Mouse (Mus musculus): ENCODE data around the gene Pum2.

The Pum2 gene

DNA sequence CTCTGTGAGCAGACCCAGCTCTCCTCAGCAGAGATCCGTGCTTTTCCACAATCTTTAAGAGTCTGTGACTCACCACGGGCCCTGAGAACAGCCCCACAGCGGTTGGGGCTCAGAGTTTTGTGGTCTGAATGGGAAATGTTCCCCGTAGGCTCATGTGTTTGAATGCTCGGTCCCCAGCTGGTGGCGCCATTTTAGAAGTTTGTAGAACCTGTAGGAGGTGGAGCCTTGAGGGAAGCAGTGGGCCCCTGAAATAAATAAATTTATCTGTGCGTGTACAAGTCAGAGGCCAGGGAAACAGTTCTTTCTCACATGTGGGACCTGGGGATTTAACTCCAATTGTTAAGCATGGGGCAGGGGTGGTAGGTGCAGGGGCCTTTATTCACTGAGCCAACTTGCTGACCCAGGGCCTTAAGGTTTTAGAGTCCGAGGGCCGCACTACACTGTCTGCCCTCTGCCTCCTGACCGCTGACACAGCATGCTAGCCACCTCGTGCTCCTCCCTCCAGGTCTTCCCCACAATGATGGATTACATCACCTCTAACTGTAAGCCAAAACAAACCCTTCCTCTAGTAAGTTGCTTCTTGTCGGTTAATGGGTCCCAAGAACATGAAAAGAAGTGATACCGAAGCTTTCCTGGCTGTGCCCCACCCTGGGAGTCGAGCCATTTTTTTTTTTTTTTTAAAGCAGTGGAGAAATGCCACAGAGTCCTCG lies 90.4 kb downstream of the Pum2 start:
- DNase-seq = no peak

DNA sequence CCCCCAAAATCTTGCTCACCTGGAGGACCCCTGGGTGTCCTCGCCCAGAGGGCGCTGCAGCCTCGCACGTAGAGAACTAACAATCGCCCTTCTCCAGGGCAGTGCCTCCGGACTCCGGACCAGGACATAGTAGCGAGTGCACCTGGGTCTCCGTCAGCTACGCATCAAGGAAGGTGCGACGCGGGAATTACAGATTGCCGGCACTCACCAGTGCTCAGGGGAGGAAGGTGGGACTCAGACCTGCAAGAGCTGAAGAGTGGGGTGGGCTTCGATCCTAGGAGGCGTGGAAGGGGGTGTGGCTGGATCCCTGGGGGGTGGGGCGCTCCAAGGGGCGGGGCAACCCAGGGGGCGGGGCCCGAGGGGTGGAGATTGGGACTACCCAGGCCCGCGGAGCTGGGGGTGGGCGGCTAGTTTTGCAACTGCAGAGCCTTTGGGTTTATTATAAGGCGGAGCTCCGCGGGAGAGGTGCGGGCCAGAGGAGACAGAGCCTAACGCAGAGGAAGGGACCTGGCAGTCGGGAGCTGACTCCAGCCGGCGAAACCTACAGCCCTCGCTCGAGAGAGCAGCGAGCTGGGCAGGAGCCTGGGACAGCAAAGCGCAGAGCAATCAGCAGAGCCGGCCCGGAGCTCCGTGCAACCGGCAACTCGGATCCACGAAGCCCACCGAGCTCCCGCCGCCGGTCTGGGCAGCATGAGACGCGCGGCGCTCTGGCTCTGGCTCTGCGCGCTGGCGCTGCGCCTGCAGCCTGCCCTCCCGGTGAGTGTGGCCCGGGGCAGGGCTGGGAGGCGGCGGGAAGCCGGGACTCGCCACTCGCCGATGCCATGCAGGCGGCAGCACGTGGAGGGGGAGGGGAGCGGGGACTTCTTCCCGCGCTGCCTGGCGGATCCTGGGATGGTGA lies 97.3 kb downstream of the Pum2 start, which contains the start of gene Sdc1:
Gene Sdc1 (plus strand): TSS at position 378 of the 898 bp plus-strand sequence.
- peak; percentile 81 for DNase-seq

DNA sequence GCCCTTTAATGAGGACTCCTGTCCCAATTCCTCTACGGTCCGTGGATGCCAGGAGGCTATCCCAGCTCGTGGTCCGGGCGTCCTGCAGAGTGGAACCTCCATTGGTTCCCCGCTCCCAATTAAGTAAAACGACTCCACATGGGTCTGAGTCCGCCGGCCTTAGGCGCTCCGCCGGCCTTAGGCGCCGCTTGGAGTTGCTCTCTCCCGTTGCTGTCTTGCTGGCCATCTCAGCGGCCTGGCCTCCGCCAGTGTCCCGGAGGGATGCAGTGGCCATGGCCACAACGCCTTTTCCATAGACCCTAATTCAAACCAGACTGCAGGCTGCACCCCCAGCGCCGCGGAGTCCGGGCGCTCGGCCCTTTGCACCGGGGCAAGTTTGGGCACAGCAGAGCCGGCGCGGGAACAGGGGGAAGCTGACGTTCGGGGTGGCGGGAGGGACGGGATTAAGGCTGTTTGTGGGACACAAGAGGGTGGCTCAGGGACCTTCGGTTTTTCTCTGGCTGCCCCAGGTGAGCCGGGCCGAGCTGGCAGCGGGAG lies 98.0 kb downstream of the Pum2 start:
- no peak for DNase-seq

DNA sequence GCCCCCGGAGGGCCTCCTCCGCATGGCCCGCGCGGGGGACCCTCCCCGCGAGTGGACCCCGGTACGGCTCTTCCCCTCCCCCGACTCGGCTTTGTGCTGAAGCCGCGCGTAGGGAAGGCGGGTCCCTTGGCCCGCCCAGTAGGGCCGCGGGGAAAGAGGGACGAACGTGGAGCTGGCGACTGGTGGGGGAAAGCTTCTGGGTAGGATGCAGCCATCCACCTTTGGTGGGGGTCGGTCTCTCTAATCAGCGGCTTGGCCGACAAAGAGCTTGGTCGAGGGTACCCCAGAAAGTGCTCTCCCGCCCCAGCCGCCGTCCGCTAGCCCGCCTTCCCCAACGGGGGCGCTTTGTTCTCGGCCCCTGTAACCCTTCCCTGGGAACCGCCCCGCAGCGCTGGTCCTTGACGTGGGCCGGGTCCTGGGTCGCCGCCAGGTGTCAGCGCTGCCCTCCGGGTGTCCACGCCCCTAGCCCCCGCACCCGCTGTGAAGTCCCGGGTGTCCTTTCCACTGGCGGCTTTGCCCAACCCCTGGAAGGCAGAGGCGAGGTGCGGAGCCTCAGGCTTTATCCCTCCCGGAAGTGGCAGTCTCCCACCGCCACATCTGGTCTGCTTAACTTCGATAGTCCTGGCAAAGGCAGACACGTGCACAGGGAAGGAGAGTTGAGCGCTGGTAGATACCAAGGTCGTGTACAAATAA lies 98.7 kb downstream of the Pum2 start:
- peak; percentile 71 for DNase-seq

DNA sequence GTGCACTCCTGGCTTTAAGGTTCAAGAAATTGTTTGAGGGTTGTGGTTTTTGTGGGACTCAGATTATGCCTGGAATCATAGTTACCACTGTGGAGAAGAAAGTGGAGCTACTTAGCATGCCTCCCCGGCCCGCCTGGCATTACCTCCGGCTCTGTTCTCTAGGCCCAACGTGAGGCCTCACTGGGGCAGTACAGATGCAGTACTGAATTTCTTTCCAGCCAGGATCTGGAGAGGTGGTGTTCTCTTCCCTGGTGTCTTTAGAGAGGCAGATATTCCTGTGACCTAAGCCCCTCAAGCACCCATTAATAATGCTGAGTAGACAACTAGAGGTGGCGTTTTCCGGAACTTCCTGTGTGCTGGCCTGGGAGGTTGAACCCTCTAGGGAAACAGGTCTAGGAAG lies 99.4 kb downstream of the Pum2 start:
- no peak for DNase-seq

DNA sequence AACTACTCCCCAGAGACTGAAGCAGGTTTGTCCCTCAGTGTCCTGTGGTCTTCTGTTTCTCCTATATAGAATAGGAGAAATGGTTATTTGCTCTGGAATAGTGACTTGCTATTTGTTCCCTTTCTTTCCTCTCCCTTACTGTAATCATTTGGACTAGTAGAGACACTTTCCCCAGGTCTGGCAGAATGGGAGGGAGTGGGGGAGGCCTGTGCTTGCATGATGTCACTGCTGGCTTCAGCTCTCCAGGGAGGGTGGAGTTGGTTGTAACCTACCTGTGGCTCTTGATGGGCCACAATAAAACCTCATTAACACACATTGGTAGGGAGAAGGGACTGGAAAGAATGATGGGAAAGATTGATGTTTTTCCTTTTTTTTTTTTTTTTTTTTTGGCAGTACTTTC lies 100.2 kb downstream of the Pum2 start:
- DNase-seq = no peak

DNA sequence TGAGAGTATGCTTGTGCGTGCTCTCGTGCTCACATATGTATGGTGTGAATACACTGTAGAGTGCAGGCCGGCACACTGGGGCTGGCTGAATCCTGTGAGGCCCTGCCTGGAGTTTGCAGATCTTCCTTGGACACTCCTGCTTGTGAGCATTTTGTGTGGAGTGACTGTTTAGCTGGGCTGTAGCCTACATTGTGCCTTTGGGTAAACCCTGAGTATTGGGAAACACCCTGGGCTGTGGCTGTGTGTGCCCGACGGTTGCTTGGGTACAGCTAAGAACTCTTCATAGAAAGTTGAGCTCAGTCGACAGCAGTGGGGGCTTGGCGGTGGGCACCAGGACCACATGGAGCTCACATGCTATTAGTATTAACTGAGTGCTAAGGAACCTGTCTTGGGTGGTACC lies 102.3 kb downstream of the Pum2 start:
- no peak for DNase-seq

DNA sequence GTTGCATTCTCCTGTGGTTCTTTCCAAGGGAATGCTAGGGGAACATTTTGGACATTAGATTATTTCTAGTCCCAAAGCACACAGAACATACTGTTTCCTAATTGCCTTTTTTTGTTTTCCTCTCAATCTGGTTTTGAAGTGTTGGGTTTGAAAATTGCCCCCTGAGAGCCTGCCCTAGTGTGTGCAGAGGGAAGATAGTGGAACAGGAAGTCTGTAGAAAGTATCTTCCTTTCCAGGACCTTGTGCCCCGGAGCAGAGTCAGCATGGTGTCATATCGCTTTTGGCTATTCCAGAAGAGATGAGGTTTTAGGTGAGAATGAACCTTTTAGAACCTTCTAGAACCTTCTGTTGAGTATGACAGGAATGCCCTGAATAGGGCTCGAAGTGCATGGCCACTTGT lies 102.8 kb downstream of the Pum2 start:
- no peak for DNase-seq

DNA sequence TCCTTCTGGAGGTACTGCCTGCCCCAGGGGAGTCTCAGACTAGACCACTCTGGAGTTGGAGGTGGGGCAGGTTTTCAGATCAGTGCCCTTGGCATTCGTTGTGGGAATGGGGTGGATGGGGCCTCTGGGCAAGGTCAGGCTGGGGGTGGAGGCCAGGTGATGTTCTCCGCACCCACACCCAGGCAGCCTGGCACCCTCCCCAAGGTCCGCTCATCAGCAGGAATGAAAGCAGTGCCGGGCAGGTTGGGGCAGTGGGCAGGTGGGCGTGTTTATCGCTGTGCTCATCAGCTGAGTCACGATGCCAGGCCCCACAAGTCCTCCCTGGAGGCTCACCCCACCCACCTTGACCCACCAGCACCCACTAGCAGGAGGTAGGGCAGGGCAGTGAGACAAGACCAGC lies 104.2 kb downstream of the Pum2 start:
- no peak for DNase-seq

DNA sequence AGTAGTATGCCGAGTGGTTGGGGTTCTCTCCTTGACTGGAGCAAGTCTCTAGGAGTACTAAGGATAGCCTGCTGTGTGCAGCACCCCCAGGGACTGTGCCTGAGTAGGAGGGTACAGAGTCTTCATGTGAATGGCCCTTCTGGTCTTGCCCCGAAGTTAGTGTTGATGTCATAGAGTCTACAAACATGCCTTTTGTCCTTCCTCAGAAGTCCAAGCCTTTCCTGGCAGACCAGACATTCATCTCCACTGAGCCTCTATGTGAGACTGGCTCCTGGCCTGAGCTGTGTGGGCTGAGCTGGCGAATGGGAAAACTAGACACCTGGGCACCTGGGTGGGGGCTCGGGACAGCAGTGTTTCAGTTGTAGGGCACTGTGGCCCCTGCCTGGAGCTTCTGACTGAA lies 105.9 kb downstream of the Pum2 start:
- no peak for DNase-seq

DNA sequence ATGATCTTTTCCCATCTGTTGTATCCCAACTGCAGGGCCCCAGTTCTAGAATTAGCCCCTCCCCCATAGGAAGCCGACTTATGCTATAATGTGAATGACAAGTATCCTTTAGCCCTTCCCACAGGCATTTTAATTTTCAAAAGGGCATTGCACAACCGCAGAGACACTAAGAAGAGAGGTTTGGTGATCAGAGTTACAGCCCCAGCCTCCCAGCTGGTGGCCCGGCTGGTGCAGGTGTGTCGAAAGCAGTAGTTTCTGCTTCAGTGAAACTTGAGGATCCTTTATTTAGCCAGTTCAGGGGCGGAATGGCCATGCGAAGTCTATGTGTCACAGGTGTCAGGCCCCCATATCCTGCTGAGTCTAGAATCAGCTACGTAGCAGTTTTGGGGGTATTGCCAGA lies 107.2 kb downstream of the Pum2 start:
- no peak for DNase-seq

DNA sequence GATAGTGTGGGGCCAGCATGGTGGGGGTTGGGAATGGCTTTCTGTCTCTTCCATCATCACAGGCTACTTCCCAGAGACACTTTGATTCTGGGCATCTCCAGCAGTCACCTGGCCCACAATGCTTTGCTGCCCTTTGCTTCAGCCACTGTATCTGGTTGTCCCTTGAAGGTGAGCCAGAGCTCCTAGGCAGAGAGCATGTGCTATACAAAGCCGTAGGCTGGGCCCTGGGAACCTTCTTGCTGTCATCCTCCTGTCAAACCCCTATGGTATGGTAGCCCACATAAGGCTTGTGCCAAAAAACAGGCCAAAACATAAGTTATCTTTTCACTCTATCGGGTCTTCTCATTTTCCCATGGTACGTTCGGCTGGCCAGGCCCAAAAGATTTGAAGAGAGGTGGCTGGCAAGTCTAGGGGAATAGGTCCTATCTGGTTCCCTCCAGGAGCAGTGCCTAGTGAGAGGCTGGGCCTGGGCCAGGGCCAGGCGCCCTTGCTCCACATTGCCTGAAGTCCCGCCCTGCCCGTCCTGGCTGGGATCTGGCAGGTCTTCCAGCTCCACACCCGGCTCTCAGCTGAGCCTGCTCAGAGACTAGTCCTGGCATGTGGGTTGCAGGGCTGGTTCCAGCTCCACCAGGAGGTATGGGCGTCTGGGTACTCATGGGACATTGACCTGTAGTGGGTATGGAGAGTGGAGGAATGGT lies 107.9 kb downstream of the Pum2 start:
- DNase-seq = peak; percentile 68

DNA sequence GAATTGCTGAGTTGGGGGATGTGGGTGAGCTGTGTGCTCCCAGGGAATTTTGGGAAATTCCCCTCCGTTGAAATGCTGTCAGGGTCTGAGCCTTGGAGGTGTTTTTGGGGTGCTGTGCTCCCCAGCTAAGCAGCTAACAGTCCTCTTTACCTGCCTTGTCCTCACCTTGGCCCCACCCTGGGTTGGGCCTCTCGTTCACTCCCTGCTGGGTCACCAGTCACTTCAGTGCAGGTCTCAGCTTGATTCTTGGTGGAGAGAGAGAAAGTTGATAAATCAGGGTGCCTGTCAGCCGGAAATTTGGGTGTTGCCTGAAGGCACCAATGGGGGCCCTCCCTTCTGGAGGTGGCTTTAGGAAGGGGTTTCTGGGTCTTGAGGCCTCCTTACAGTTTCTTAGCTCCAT lies 108.6 kb downstream of the Pum2 start:
- DNase-seq = no peak

DNA sequence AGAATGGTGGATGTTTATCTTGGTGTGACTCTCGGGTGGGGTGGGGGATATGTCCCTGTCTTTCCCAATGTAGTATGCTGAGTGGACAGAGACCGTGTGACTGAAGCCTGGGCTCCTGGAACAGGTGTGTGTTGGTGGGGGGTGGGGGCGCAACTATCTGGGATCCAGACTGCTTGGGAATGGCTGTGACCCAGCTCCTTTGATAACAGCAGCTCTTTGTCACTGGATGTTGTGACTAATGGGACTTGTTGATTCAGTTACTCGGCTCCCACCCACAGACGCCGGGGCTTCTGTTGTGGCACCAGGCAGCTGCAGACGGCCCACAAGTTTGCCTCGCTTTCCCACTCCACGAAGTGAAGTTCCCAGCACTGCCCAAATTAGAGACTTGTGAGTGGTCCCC lies 110.3 kb downstream of the Pum2 start:
- DNase-seq = no peak

DNA sequence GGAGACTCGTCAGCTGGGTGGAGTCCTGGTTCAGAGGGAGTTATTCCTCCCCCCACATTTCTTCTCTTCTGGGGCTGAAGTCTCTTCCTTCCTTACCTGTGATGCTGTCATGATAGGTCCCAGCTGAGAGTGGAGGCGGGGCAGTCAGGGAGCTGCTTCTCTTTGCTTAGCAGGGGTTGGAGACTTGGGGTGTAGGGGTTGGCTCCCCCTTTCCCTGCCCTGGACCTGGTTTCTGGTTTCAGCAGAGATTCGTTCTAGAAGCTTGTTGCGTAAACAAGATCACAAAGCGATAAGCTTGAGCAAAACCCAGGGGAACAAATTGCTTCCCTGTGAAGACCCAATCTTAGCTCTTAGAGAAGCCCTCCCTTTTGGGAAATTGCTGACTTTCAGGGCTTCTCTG lies 112.5 kb downstream of the Pum2 start:
- no peak for DNase-seq

DNA sequence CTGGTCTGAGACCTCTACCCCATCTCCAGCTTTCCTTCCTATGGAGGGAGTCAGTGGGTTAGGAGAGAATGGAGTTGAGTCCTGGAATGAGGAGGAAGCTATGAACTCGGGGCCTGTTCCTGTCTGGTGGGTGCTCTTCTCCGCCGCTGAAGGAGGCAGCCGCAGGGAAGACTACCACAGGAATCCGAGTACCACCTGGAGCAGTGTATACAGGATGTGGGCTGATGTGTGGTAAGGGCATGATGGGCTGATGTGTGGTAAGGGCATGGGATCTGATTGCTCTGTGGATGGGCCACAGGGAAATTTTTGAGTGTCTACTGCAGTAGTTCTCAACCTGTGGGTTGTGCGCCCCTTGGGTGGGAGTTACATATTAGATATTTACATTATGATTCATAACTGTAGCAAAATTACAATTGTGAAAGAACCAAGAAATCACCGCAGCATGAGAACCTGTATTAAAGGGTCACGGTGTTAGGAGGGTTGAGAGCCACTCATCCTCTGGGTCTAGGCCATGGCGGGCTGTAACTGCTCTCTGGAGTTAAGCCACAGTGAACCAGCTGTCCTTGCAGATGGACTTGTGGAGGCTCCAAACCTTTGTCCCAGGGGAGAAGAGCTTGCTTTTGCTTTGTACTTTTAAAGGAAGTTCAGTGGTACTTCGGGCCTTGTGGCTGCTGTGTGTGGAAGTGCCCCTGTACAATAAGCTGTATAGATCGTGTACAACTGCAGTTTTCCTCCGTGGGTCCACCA lies 113.2 kb downstream of the Pum2 start:
- DNase-seq = no peak

DNA sequence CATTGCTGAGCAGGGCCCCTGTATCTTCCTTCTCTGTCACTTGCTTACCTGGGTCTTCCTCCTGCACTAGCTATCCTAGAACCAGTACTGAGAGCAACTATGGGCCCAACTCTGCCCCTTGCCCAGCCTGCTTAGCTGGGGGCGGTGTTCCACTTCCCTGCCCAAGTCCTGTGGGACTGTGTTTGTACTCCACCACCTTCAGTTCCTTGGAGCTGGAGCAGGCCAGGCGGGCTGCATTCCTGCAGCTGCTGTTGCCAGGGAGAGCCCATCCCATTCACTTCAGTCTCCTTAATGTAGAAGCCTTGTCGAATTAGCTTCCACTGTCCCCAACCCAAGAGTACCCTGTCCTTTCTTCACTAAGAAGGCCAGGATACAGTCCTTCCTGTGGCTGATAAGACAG lies 114.5 kb downstream of the Pum2 start:
- no peak for DNase-seq

DNA sequence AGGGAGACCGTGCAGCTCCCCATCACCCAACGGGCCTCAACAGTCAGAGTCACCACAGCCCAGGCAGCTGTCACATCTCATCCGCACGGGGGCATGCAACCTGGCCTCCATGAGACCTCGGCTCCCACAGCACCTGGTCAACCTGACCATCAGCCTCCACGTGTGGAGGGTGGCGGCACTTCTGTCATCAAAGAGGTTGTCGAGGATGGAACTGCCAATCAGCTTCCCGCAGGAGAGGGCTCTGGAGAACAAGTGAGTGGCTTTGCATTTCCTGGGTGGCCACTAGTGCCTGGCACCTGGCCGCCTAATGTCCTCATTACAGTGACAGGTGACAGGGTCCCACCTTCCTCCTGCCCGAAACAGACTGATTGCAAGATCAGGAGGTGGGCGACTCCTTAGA lies 116.7 kb downstream of the Pum2 start:
- DNase-seq = no peak

DNA sequence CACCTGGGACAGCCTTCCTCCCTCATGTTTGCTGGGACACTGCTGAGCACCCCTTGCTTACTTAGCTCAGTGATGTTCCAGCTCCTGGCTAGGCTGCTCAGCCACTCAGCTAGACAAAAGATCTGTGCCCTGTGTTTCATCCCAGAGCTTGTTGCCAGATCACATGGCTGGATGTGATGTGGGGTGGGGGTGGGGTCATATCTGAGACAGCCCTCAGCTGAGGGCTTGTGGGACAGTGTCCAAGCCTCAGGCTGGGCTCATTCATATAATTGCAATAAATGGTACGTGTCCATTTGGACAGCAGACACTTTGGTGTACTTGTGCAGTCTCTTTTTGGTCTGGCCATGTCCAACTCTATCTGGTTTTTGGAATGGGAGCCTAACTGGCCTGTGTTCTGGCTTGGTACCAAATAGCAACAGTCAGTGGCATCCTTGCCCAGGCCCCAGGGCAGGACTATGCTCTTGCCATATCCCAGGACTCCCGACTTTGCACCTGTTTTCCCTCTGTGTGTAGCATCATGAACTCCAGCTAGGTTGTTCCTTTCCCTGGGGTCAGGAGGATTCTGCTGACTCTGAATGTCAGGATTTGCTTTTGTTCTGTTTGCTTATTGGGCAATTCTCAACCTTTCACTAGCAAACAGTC lies 119.6 kb downstream of the Pum2 start:
- DNase-seq = no peak

DNA sequence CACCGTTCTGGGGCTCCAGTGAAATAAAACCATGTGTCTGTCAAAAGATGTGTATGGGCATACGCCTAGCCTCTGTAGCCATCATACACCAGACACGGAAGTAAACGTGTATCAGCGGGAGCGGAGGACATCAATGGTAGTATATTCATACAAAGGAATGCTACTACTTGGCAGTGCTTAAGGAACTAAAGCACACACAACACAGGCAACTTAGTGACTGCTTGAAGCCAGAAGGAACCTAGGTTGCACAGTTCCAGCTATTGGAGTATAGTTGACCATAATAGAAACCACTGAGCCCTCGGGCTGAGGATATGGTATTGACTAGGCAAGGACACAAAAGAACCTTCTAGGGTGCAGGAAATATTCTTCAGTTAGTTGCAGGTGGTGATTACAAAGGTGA lies 124.0 kb downstream of the Pum2 start:
- no peak for DNase-seq

DNA sequence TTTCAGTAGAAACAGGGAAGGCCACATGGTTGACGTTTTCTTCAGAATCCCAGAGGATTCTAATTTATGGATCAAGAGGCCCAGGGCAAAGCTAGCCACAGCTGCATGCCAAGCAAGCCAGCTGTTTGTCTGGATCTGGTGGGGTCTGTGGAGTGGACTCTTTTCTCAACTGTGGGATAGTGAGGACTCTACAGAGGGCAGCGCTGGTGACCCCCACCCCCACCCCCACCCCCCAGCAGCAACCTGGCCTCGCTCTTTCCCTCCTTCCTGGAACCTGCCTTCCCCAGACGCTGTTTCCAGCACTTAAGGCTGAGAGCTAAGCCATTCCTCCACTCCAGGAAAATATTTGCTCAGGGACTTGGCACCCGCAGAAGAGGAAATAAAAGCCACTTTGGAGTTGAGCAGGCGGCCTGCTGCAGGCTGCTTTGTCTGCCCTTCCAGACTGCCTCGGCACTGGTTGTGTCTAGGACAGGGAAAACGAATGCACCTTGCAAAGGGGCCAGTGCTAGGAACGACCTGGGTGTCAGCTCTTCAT lies 124.6 kb downstream of the Pum2 start:
- peak; percentile 48 for DNase-seq

Data from lung, postnatal 14 days (tissue).